Mouse (Mus musculus): ENCODE results near the gene 4933405O20Rik. TPM values are rescaled to one million over a fixed set of nuclear protein-coding genes. Genes with fewer than 3 reads are reported as not detected.

Gene 4933405O20Rik
- 1 to 10 TPM in 1 of 2 experiments, under 1 TPM in 1; 0.82 to 1.1 TPM for total RNA-seq (2021)
- long read RNA-seq, experiment 1, result 0 reads
- long read RNA-seq, experiment 2, result 0 reads

- no peak for DNase-seq (ENCODE audit: low spot score in 2 of 2)
- intact Hi-C loops (cut with DNase I), result no loop called here
Observed at GRCm38 (mm10) chr7:50598890-50599289, at the start of gene 4933405O20Rik. 4933405O20Rik (plus strand) TSS chr7:50599190.

GRCm38 (mm10) chr7:50549572-50549971 is 49.4 kb upstream of the 4933405O20Rik start:
- no peak for DNase-seq (ENCODE audit: low spot score in 2 of 2)
- intact Hi-C loops (cut with DNase I), result no loop called here

- DNase-seq (ENCODE audit: low spot score in 2 of 2), result peak in 1 of 2 experiments; percentile 21
- intact Hi-C loops (cut with DNase I), result no loop called here
Observed at GRCm38 (mm10) chr7:50551426-50551825, 47.6 kb upstream of the 4933405O20Rik start.

GRCm38 (mm10) chr7:50562708-50563107 is 36.3 kb upstream of the 4933405O20Rik start:
- intact Hi-C loops (cut with DNase I), result no loop called here

GRCm38 (mm10) chr7:50573841-50574240 is 25.1 kb upstream of the 4933405O20Rik start:
- DNase-seq (ENCODE audit: low spot score in 2 of 2), result no peak
- intact Hi-C loops (cut with DNase I), result no loop called here

More at GRCm38 (mm10) chr7:50562708-50563107, 36.3 kb upstream of the 4933405O20Rik start:
- DNase-seq (ENCODE audit: low spot score in 2 of 2), result no peak

GRCm38 (mm10) chr7:50588642-50589424 is 10.2 kb upstream of the 4933405O20Rik start:
- intact Hi-C loops (cut with DNase I), result no loop called here
- DNase-seq (ENCODE audit: low spot score in 2 of 2), result no peak

- peak; percentile 45 to 54 for DNase-seq (ENCODE audit: low spot score in 2 of 2)
- intact Hi-C loops (cut with DNase I), result no loop called here
Observed at GRCm38 (mm10) chr7:50614101-50614500, 15.1 kb downstream of the 4933405O20Rik start.

- intact Hi-C loops (cut with DNase I), result no loop called here
Observed at GRCm38 (mm10) chr7:50629186-50629585, 30.2 kb downstream of the 4933405O20Rik start.

GRCm38 (mm10) chr7:50633147-50633546 is 34.2 kb downstream of the 4933405O20Rik start:
- intact Hi-C loops (cut with DNase I), result no loop called here

More at GRCm38 (mm10) chr7:50629186-50629585, 30.2 kb downstream of the 4933405O20Rik start:
- no peak for DNase-seq (ENCODE audit: low spot score in 2 of 2)

More at GRCm38 (mm10) chr7:50633147-50633546, 34.2 kb downstream of the 4933405O20Rik start:
- DNase-seq (ENCODE audit: low spot score in 2 of 2), result no peak
